Mouse (Mus musculus) myocyte (in vitro differentiated cells): ENCODE measurements around the gene Epha3. TPM values are rescaled to one million over a fixed set of nuclear protein-coding genes. Genes with fewer than 3 reads are reported as not detected.
A peak's percentile ranks its signal among the peaks of the same experiment; 100 is the strongest.

Experiments used
- H3K27me3 ChIP-seq: one replicate; pipeline ENCODE4 v1.6.1; 2011; ENCODE audit not compliant: control insufficient read depth, insufficient read depth, insufficient read length
- H3K36me3 ChIP-seq: one replicate; pipeline ENCODE4 v1.6.1; 2011; ENCODE audit not compliant: control insufficient read depth, insufficient read depth
- H3K4me2 ChIP-seq: one replicate; pipeline ENCODE4 v1.6.1; 2011; ENCODE audit warnings: low read depth, control low read depth
- H3K4me3 ChIP-seq: one replicate; pipeline ENCODE4 v1.5.1; 2011; ENCODE audit warnings: mild to moderate bottlenecking, control low read depth, moderate library complexity
- H3K79me2 ChIP-seq: one replicate; pipeline ENCODE4 v1.6.1; 2011; ENCODE audit not compliant: control insufficient read depth, insufficient read depth
- H3ac ChIP-seq: one replicate; pipeline ENCODE4 v1.6.1; 2011; ENCODE audit not compliant: control insufficient read depth, insufficient read length
- CEBPB ChIP-seq: IDR thresholded peaks from 2 replicates; pipeline ENCODE4 v1.6.1; 2011; ENCODE audit warnings: mild to moderate bottlenecking, moderate library complexity; ENCODE audit not compliant: poor library complexity, insufficient read depth, severe bottlenecking
- E2F4 ChIP-seq: IDR thresholded peaks from one replicate; pipeline ENCODE4 v1.6.1; 2011; ENCODE audit warnings: mild to moderate bottlenecking, control low read depth, moderate library complexity; ENCODE audit not compliant: insufficient read depth
- MAX ChIP-seq: IDR thresholded peaks from one replicate; pipeline ENCODE4 v1.6.1; 2011; ENCODE audit warnings: low read depth, mild to moderate bottlenecking, control low read depth
- MYOD1 ChIP-seq, 3 experiments: IDR thresholded peaks; one replicate each; pipeline ENCODE4 v1.6.1; 2011; ENCODE audit warnings: control low read depth in 2 of 3, low read depth in 2 of 3, mild to moderate bottlenecking in 2 of 3, moderate library complexity in 1 of 3; ENCODE audit not compliant: insufficient read length in 2 of 3, control insufficient read depth in 1 of 3
- MYOG ChIP-seq, 3 experiments: IDR thresholded peaks; one replicate each; pipeline ENCODE4 v1.6.1; 2011; ENCODE audit warnings: control low read depth in 2 of 3, low read depth in 2 of 3, mild to moderate bottlenecking in 2 of 3; ENCODE audit not compliant: insufficient read length in 2 of 3, control insufficient read depth in 1 of 3, insufficient read depth in 1 of 3
- POLR2A ChIP-seq: IDR thresholded peaks from one replicate; pipeline ENCODE4 v1.6.1; 2011; ENCODE audit warnings: low read depth, mild to moderate bottlenecking, control low read depth, moderate library complexity; ENCODE audit not compliant: insufficient read length
- POLR2AphosphoS2 ChIP-seq: IDR thresholded peaks from one replicate; pipeline ENCODE4 v1.6.1; 2011; ENCODE audit warnings: low read depth, control low read depth; ENCODE audit not compliant: insufficient read length
- REST ChIP-seq: IDR thresholded peaks from one replicate; pipeline ENCODE4 v1.6.1; 2011; ENCODE audit warnings: mild to moderate bottlenecking, control low read depth, moderate library complexity; ENCODE audit not compliant: insufficient read depth, insufficient read length
- SRF ChIP-seq: IDR thresholded peaks from one replicate; pipeline ENCODE4 v1.6.1; 2011; ENCODE audit warnings: low read depth; ENCODE audit not compliant: control insufficient read depth, insufficient read length
- TCF12 ChIP-seq: IDR thresholded peaks from one replicate; pipeline ENCODE4 v1.6.1; 2011; ENCODE audit warnings: mild to moderate bottlenecking, control low read depth; ENCODE audit not compliant: poor library complexity, insufficient read depth, severe bottlenecking
- TCF3 ChIP-seq: IDR thresholded peaks from one replicate; pipeline ENCODE4 v1.6.1; 2011; ENCODE audit warnings: low read depth, control low read depth; ENCODE audit not compliant: insufficient read length
- USF1 ChIP-seq: IDR thresholded peaks from one replicate; pipeline ENCODE4 v1.6.1; 2011; ENCODE audit warnings: low read depth, mild to moderate bottlenecking, control low read depth, moderate library complexity
- polyA plus RNA-seq: library from polyadenylated mRNA; unstranded; fragments of >200 nt; fragmentation: generic; extraction: Trizol; gene quantifications from one replicate; pipeline ENCODE4 v1.2.1, GENCODE M21; 2012; ENCODE audit warnings: missing spikeins

Gene Epha3
- polyA plus RNA-seq, 1 experiment: 1.3 TPM

- TF ChIP-seq SRF (no peak), USF1 (no peak), TCF12 (no peak), REST (no peak), POLR2A (no peak), E2F4 (no peak), MYOG (IDR thresholded peaks at IDR 0.05; ENCODE audit: control insufficient read depth in 1 of 3, insufficient read depth in 1 of 3, insufficient read length in 2 of 3, low read depth in 2 of 3) (no peak), CEBPB (no peak), TCF3 (no peak), MYOD1 (IDR thresholded peaks at IDR 0.05; ENCODE audit: control insufficient read depth in 1 of 3, insufficient read length in 2 of 3, low read depth in 2 of 3) (no peak), POLR2AphosphoS2 (no peak), MAX (no peak)
- Histone ChIP-seq H3K27me3 (no peaks in the 10 kb centered on the region), H3K79me2 (no peaks in the 10 kb centered on the region), H3ac (no peak overlapping the region), H3K36me3 (no peaks in the 10 kb centered on the region), H3K4me2 (no peak overlapping the region), H3K4me3 (no peak overlapping the region)
Observed at GRCm38 (mm10) chr16:63719235-63719634, 144.7 kb downstream of the Epha3 start.

GRCm38 (mm10) chr16:63717317-63717716 is 146.7 kb downstream of the Epha3 start:
- Histone ChIP-seq H3K4me3 (no peak overlapping the region), H3K27me3 (no peaks in the 10 kb centered on the region), H3K79me2 (no peaks in the 10 kb centered on the region), H3K4me2 (no peak overlapping the region), H3K36me3 (no peaks in the 10 kb centered on the region), H3ac (no peak overlapping the region)
- TF ChIP-seq TCF3: no peak
- no peak for TF ChIP-seq TCF12
- TF ChIP-seq USF1: no peak

- H3K79me2 ChIP-seq: no peaks in the 10 kb centered on the region
- no peak overlapping the region for H3ac ChIP-seq
- TF ChIP-seq REST: no peak
- TF ChIP-seq POLR2A: no peak
- TF ChIP-seq SRF: no peak
- no peak for TF ChIP-seq MYOG (IDR thresholded peaks at IDR 0.05; ENCODE audit: control insufficient read depth in 1 of 3, insufficient read depth in 1 of 3, insufficient read length in 2 of 3, low read depth in 2 of 3)
- TF ChIP-seq MYOD1 (IDR thresholded peaks at IDR 0.05; ENCODE audit: control insufficient read depth in 1 of 3, insufficient read length in 2 of 3, low read depth in 2 of 3): no peak
- TF ChIP-seq E2F4: no peak
- no peak for TF ChIP-seq TCF12
- no peak for TF ChIP-seq CEBPB
- no peak for TF ChIP-seq TCF3
- TF ChIP-seq POLR2AphosphoS2: no peak
- TF ChIP-seq USF1: no peak
- TF ChIP-seq MAX: no peak
- H3K36me3 ChIP-seq: no peaks in the 10 kb centered on the region
- no peak overlapping the region for H3K4me3 ChIP-seq
- H3K27me3 ChIP-seq: no peaks in the 10 kb centered on the region
- H3K4me2 ChIP-seq: peak overlapping the region; percentile 2
Observed at GRCm38 (mm10) chr16:63706912-63707868, 156.8 kb downstream of the Epha3 start.

- no peak overlapping the region for H3ac ChIP-seq
- no peaks in the 10 kb centered on the region for H3K36me3 ChIP-seq
- H3K4me2 ChIP-seq: peak overlapping the region; percentile 8
- H3K79me2 ChIP-seq: no peaks in the 10 kb centered on the region
- H3K4me3 ChIP-seq: no peak overlapping the region
- H3K27me3 ChIP-seq: no peaks in the 10 kb centered on the region
- no peak for TF ChIP-seq USF1
- TF ChIP-seq CEBPB: no peak
- no peak for TF ChIP-seq REST
- no peak for TF ChIP-seq SRF
- no peak for TF ChIP-seq MYOG (IDR thresholded peaks at IDR 0.05; ENCODE audit: control insufficient read depth in 1 of 3, insufficient read depth in 1 of 3, insufficient read length in 2 of 3, low read depth in 2 of 3)
- no peak for TF ChIP-seq TCF3
- no peak for TF ChIP-seq POLR2A
- no peak for TF ChIP-seq POLR2AphosphoS2
- TF ChIP-seq E2F4: no peak
- TF ChIP-seq TCF12: no peak
- no peak for TF ChIP-seq MYOD1 (IDR thresholded peaks at IDR 0.05; ENCODE audit: control insufficient read depth in 1 of 3, insufficient read length in 2 of 3, low read depth in 2 of 3)
- TF ChIP-seq MAX: no peak
Observed at GRCm38 (mm10) chr16:63689371-63689770, 174.6 kb downstream of the Epha3 start.
